ENCODE assay signal across 9 mouse cellular contexts in the genomic region with DNA sequence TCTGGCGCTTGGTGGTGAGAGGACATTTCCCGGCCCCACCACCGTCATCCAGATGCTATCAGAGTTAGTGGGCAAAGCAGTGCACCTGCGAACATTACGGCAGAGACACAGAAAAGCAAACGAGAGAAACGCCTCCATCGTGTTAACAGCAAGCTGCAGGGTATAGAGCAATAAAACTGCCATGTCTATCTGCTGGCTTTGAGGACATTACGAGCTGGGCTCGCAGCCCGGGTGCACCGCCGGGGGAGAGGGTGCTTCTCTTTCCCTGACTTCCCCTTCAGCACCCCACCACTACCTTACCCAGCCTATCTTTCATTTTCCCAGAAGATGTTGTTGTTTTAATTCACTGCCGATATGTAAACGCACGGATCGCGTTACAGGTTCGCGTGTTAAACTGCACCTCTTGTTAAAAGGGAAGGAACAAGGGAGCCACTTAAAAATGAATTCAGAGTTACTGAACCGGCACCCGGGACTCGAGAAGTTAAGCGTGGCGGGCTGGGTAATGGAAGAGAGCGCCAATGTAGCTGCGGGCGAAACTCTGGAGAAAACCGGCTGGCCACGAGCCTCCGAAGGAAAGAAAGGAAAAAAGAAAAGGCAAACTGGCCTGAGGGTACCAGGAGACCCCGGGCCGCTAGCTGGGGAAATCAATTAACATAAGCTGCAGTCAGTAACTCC. TPM values are rescaled to one million over a fixed set of nuclear protein-coding genes. Genes with fewer than 3 reads are reported as not detected.
DNase-seq lines count a peak whose midpoint lies in the region; ATAC-seq and TF ChIP-seq lines count a peak whose summit lies in the region.
"Had no signal": no experiment of that assay in that cellular context is flagged by ENCODE, and none has a peak within 500 bp of the region (broad histone marks: within the 10 kb centered on the region; RNA-seq: fewer than 3 reads in every experiment).

No protein-coding gene starts in this region.

- H3K9me3 ChIP-seq in kidney, postnatal 0 days (replicated peaks; ENCODE audit: low read length): no peaks in the 10 kb centered on the region
- no peaks in the 10 kb centered on the region for H3K9me3 ChIP-seq in forebrain, postnatal 0 days (ENCODE audit: low read length)
- no peaks in the 10 kb centered on the region for H3K9me3 ChIP-seq in midbrain, embryonic 12.5 days

- H3K36me3 ChIP-seq in kidney, postnatal 0 days (ENCODE audit: insufficient read depth, low read length): no peaks in the 10 kb centered on the region
- H3K36me3 ChIP-seq in kidney, adult 2 months (ENCODE audit: control insufficient read depth, insufficient read depth, low read length): no peaks in the 10 kb centered on the region
- no peaks in the 10 kb centered on the region for H3K36me3 ChIP-seq in forebrain, postnatal 0 days (ENCODE audit: insufficient read depth)
- no peaks in the 10 kb centered on the region for H3K36me3 ChIP-seq in midbrain, embryonic 12.5 days

- peaks cover 83% of the 10 kb centered on the region for H3K27me3 ChIP-seq in kidney, postnatal 0 days (ENCODE audit: insufficient read depth, low read length)
- peaks cover 20% of the 10 kb centered on the region for H3K27me3 ChIP-seq in kidney, adult 2 months (replicated peaks; ENCODE audit: control insufficient read depth, insufficient read depth, low read length)
- H3K27me3 ChIP-seq in forebrain, postnatal 0 days (ENCODE audit: insufficient read depth, low read length): peaks cover 39% of the 10 kb centered on the region
- H3K27me3 ChIP-seq in midbrain, embryonic 12.5 days: peaks cover 92% of the 10 kb centered on the region

- no peak for DNase-seq in kidney, postnatal 0 days (ENCODE audit: low spot score)
- no peak for DNase-seq in kidney, adult 2 months
- DNase-seq in embryo, embryonic 10 days (ENCODE audit: low spot score): peak; percentile 47
- DNase-seq in forebrain, postnatal 0 days: peak; percentile 67
- DNase-seq in adrenal gland, postnatal 10 days: no peak
- no peak for DNase-seq in gastrocnemius, adult 18-20 months (ENCODE audit: low spot score)
- DNase-seq in spleen, postnatal 4 days (ENCODE audit: low spot score in 2 of 2): no peak

- peak overlapping the region; percentile 7; the same call in 1 of the 2 replicates for H3K4me3 ChIP-seq in kidney, postnatal 0 days (replicated peaks; ENCODE audit: low read depth, low read length)
- H3K4me3 ChIP-seq in kidney, adult 2 months (ENCODE audit: insufficient read depth, low read depth, low read length): no peak overlapping the region
- H3K4me3 ChIP-seq in forebrain, postnatal 0 days (ENCODE audit: low read depth, low read length): peak overlapping the region; percentile 50
- H3K4me3 ChIP-seq in midbrain, embryonic 12.5 days: peak overlapping the region; percentile 23

- H3K27ac ChIP-seq in kidney, postnatal 0 days: no peak overlapping the region
- H3K27ac ChIP-seq in kidney, adult 2 months (ENCODE audit: insufficient read depth, low read depth, low read length): no peak overlapping the region
- peak overlapping the region; percentile 86 for H3K27ac ChIP-seq in forebrain, postnatal 0 days (ENCODE audit: low read depth, low read length)
- H3K27ac ChIP-seq in midbrain, embryonic 12.5 days (replicated peaks): no peak overlapping the region; the same call in 1 of the 2 replicates

- TF ChIP-seq CTCF in kidney, postnatal 0 days (IDR thresholded peaks at IDR 0.05; ENCODE audit: low read depth): no peak
- TF ChIP-seq CTCF in kidney, adult 2 months (conservative IDR thresholded peaks at IDR 0.05; ENCODE audit: insufficient read depth, insufficient read length, low read depth, low read length): no peak
- TF ChIP-seq CTCF in forebrain, postnatal 0 days (IDR thresholded peaks at IDR 0.05; ENCODE audit: low read depth): no peak

- H3K9ac ChIP-seq in kidney, postnatal 0 days (ENCODE audit: low read depth, low read length): no peak overlapping the region
- peak overlapping the region; percentile 69 for H3K9ac ChIP-seq in forebrain, postnatal 0 days
- no peak overlapping the region; the same call in 1 of the 2 replicates for H3K9ac ChIP-seq in midbrain, embryonic 12.5 days (replicated peaks)

- WGBS in kidney, postnatal 0 days: 1% methylated on average over 33 of the region's 33 CpGs
- WGBS in kidney, adult 2 months: 1% methylated on average over 33 of the region's 33 CpGs
- under 1% methylated on average over 33 of the region's 33 CpGs for WGBS in forebrain, postnatal 0 days
- under 1% methylated on average over 33 of the region's 33 CpGs for WGBS in midbrain, embryonic 12.5 days

- no peak for TF ChIP-seq POLR2A in kidney, adult 2 months (IDR thresholded peaks at IDR 0.05; ENCODE audit: low read depth, low read length)

- ATAC-seq in kidney, postnatal 0 days (replicated peaks; ENCODE audit: low FRiP score, low read depth): no peak
- no peak for ATAC-seq in forebrain, postnatal 0 days
- no peak for ATAC-seq in midbrain, embryonic 12.5 days (ENCODE audit: low FRiP score, low read depth)
- ATAC-seq: Patski had no signal

- peak overlapping the region; percentile 6; the same call in 1 of the 2 replicates for H3K4me2 ChIP-seq in kidney, postnatal 0 days (ENCODE audit: low read length)
- H3K4me2 ChIP-seq in forebrain, postnatal 0 days (ENCODE audit: low read depth): peak overlapping the region; percentile 53
- peak overlapping the region; percentile 13 for H3K4me2 ChIP-seq in midbrain, embryonic 12.5 days (replicated peaks)

- H3K4me1 ChIP-seq in kidney, postnatal 0 days (replicated peaks; ENCODE audit: insufficient read depth, low read length): peaks cover 6% of the 10 kb centered on the region
- peaks cover 3% of the 10 kb centered on the region; the same call in 1 of the 2 replicates for H3K4me1 ChIP-seq in kidney, adult 2 months (ENCODE audit: control insufficient read depth, insufficient read depth, low read length)
- H3K4me1 ChIP-seq in forebrain, postnatal 0 days (ENCODE audit: insufficient read depth): peaks cover 4% of the 10 kb centered on the region; the same call in 1 of the 2 replicates
- H3K4me1 ChIP-seq in midbrain, embryonic 12.5 days: peaks cover 22% of the 10 kb centered on the region

RNA-seq across cellular contexts. Expression of gene Dlx6, which starts 2.6 kb away (rescaled TPM):
- not detected in 2 replicates for polyA plus RNA-seq in kidney, postnatal 0 days (2015; fragmentation: Nextera tagmentation; extraction: Ambion mirVana)
- polyA plus RNA-seq in kidney, adult 2 months (2012; rRNA removed): not detected in 2 replicates
- 19.7 and 28.9 TPM in 2 replicates for total RNA-seq in forebrain, postnatal 0 days (2014; rRNA removed)
- 3.7 and 4.9 TPM in 2 replicates for polyA plus RNA-seq in forebrain, postnatal 0 days (2015; fragmentation: Nextera tagmentation; extraction: Ambion mirVana)
- polyA plus RNA-seq in midbrain, embryonic 12.5 days (2016; fragmentation: Nextera tagmentation; extraction: Ambion mirVana): 2.6 and 3.5 TPM in 2 replicates
- total RNA-seq in adrenal gland, postnatal 10 days (2021): under 1 TPM in 1 of 2 experiments, not detected in 1; 0.57 TPM
- not detected for total RNA-seq in gastrocnemius, adult 18-20 months (2021)

RNA-seq across cellular contexts. Expression of gene Dlx5, which starts 21.3 kb away (rescaled TPM):
- 0.37 and 0.67 TPM in 2 replicates for polyA plus RNA-seq in kidney, postnatal 0 days (2015; fragmentation: Nextera tagmentation; extraction: Ambion mirVana)
- polyA plus RNA-seq in kidney, adult 2 months (2012; rRNA removed): not detected in 2 replicates
- total RNA-seq in forebrain, postnatal 0 days (2014; rRNA removed): 6.5 and 12.9 TPM in 2 replicates
- 47.2 and 51.3 TPM in 2 replicates for polyA plus RNA-seq in forebrain, postnatal 0 days (2015; fragmentation: Nextera tagmentation; extraction: Ambion mirVana)
- 16.1 and 22.3 TPM in 2 replicates for polyA plus RNA-seq in midbrain, embryonic 12.5 days (2016; fragmentation: Nextera tagmentation; extraction: Ambion mirVana)
- total RNA-seq in adrenal gland, postnatal 10 days (2021): 1 to 10 TPM in 1 of 2 experiments, under 1 TPM in 1; 0.76 to 1.2 TPM
- not detected for total RNA-seq in gastrocnemius, adult 18-20 months (2021)

Comparison
In these comparisons a context has a peak if more than half of its experiments do, and no peak if none do; other contexts are left out.
1. DNase-seq: peak in embryo, embryonic 10 days (single experiment) and forebrain, postnatal 0 days (single experiment); none in kidney, postnatal 0 days (single experiment), kidney, adult 2 months (single experiment), adrenal gland, postnatal 10 days (single experiment), gastrocnemius, adult 18-20 months (single experiment) and spleen, postnatal 4 days (0 of 2).
2. RNA of gene Dlx5, which starts 21.3 kb away (polyA plus RNA-seq): 47.2 to 51.3 TPM in forebrain, postnatal 0 days and 16.1 to 22.3 TPM in midbrain, embryonic 12.5 days; 0.37 to 0.67 TPM in kidney, postnatal 0 days and not detected in kidney, adult 2 months; every median in the first group is over 10 times any median in the second.
3. Peak in every context shown above with its lines, with median percentiles within 50 percentile points of each other: H3K4me2 ChIP-seq.